Mouse (Mus musculus) left cerebral cortex, postnatal 14 days (tissue): ENCODE results near the gene Arid5a. TPM values are rescaled to one million over a fixed set of nuclear protein-coding genes. Genes with fewer than 3 reads are reported as not detected.

Experiments used
- DNase-seq, 2 experiments: peaks; one replicate each; pipeline ENCODE4 v3.0.0; 2021 to 2022; ENCODE audit warnings: low spot score in 2 of 2, mixed read lengths in 1 of 2
- intact Hi-C: fragments of 180-260 bp; cut with DNase I; formaldehyde crosslinking; loops from one replicate; pipeline ENCODE4 v1.15.1; 2025
- long read RNA-seq, 2 experiments: library from polyadenylated mRNA; stranded (forward); transcript quantifications; one replicate each; pipeline ENCODE4 v2.0.0; 2021
- total RNA-seq, 2 experiments: library from RNA; stranded (reverse); gene quantifications; 2 replicates each; pipeline ENCODE4 v1.2.3; 2021

Arid5a gene
- total RNA-seq: 10 to 100 TPM; 14.7 to 16.9 TPM
- long read RNA-seq, experiment 1, full-length matches to known transcripts: 14 of 15 reads
- long read RNA-seq, experiment 1, partial matches to known transcripts: 1 of 15 reads
- long read RNA-seq, experiment 1, other reads (novel, unspliced or antisense): 0 of 15 reads
- long read RNA-seq, experiment 2, full-length matches to known transcripts: 9 of 11 reads
- long read RNA-seq, experiment 2, partial matches to known transcripts: 0 of 11 reads
- long read RNA-seq, experiment 2, other reads (novel, unspliced or antisense): 2 of 11 reads

GRCm38 (mm10) chr1:36307495-36308280, at the start of gene Arid5a:
Gene Arid5a (plus strand): TSS chr1:36307733.
- DNase-seq: peak; percentile 88 to 92
- intact Hi-C loops: no loop called here

GRCm38 (mm10) chr1:36258631-36259030, 48.9 kb upstream of the Arid5a start:
- intact Hi-C loops: loop anchor here (10.0 kb wide), 1 partner anchor 1364 kb away; no protein-coding TSS in a partner anchor
- DNase-seq: no peak

DNA sequence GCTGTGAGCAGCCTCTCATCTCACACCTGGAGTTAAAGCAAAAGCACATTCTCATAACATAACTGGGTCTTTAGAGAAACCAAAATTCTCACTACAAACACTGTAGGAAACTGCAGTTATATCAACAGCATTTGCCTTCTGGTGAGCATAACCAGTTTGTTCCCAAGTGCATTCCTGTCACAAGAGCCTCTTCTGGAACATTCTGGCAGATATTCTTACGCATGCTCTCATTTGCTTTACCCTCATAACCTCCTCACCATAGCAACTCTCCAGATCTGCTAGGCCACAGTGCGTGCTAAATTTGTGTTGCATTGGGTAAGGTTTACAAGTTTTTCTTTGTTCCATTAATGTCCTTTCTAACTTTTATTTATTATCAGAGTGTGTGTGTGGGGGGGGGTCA, 48.3 kb upstream of the Arid5a start:
- DNase-seq: no peak
- intact Hi-C loops: loop anchor here (10.0 kb wide), 1 partner anchor 1364 kb away; no protein-coding TSS in a partner anchor

GRCm38 (mm10) chr1:36260418-36260817, 47.1 kb upstream of the Arid5a start:
- no peak for DNase-seq
- intact Hi-C loops: no loop called here

GRCm38 (mm10) chr1:36261708-36262504, 45.6 kb upstream of the Arid5a start:
- DNase-seq: peak; percentile 22 to 46
- intact Hi-C loops: no loop called here

DNA sequence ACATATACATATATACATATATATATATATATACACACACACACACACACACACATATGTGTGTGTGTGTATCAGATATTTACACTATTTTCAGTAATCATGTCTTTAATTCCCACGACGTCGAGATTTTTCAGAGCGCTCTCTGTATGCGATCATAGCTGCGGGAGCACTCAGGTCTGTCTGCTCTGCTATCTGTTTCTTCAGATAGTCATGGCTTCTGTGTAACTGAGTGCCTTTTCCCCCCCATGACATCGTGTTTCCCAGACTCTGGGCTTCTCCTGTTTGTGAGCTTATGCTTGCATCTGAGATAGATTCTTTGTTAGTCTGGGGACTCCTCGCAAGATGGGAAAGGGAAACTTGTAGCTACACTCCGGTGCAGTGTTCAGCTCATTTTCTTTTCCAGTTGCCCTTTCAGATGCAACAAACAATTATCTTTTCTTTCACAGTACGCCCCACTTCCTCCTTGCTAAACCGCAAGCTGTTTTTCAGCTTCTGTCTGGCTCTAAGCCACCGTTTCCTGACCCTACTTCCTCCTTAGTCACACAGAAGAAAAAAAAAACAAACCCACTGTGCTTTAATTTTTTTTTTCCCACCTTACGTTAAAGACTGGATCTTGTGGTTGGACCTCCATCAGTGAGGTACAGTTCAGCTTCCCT, 43.6 kb upstream of the Arid5a start:
- intact Hi-C loops: no loop called here
- peak in 1 of 2 experiments; percentile 58 for DNase-seq

GRCm38 (mm10) chr1:36266293-36266692, 41.2 kb upstream of the Arid5a start:
- DNase-seq: no peak
- intact Hi-C loops: no loop called here

GRCm38 (mm10) chr1:36267595-36267994, 39.9 kb upstream of the Arid5a start:
- intact Hi-C loops: no loop called here
- no peak for DNase-seq

DNA sequence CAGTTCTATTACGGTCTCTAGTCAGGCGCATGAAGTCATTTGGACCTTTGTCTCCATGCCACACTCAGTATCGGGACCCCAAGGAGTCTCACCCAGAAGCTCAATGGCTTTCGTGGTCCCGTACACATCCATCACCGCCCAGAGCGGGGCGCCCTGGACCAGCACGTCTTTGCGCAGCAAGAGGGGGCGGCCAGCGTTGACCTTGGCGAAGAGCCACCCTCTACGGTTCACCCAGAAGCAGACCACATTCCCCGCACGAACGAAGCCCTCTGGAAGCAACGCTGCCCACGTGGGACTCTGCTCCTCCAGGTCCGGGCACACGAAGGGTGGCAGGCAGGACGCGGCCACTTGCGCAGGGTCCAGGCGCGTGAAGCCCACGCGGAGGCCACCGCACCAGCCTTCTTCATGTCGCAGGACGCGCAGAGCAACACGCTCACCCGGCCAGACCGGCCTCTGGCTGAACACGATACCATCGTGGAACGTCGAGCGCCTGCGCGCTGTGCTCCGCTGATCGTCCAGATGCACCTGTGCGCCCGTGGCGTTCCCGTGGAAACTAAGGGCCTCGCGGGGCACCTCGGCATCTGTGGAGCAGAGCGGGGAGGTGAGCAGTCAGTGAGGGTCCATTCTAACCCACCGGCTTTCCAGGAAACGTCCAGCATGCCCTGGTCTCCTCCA, 38.3 kb upstream of the Arid5a start:
- DNase-seq: no peak
- intact Hi-C loops: no loop called here

DNA sequence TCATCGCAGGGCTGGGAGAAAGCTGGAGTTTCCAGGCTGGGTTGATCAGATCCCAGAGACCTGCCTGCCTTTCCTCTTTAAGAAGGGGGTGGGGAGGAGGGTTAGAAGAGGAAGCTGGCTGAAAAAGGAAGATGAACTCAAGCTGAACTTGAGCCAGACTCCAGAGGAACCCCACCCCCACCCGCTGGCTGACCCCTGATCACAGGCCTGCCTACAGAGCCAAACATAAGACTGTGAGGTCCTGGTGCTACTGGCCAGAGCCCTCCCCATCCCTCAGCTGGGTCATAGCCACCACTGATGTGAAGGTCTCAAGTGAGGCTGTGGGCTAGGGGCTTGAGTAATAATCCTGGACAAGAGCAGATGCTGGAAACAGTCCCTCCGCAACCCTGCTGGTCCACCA, 36.9 kb upstream of the Arid5a start:
- no peak for DNase-seq
- intact Hi-C loops: no loop called here

GRCm38 (mm10) chr1:36271516-36272230, 35.9 kb upstream of the Arid5a start:
- intact Hi-C loops: no loop called here

DNA sequence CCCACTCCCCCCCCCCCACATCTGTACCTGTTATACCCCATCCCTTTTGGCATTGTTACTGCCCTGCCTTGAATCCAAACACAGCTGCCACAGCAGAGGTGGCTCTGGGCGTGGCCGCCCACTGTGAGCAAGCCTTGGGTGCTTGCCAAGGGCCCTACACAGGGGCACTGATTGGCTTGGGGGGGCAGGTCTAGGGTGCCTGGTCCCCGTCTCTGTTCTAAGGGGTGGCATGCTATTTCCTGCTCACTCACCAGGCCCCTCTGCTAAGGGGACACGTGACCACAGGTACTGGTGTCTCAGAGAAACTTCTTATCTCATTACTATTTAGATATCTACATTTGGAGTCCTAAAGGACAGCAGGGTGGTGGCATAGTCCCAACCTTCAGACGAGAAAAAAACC, 35.0 kb upstream of the Arid5a start:
- intact Hi-C loops: no loop called here
- no peak for DNase-seq

More at GRCm38 (mm10) chr1:36271516-36272230, 35.9 kb upstream of the Arid5a start:
- no peak for DNase-seq

DNA sequence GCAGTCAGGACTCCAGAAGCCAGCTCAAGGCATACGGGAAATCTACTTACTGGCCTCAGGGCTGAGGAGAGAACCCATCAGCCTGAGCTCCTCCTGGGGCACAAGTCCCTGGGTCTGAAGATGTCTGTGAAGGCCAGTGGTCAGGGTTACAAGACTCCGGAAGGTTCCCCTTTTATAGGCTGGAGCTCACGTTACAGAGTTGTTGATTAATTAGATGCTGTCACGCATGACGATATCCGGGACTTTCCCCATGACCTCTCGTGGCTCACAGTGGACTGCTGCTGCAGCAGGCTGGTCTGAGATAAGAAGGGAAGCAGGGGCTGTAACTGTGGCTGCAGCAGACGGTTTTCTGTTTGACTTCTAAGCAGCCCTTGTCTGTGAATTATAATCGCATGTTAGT, 34.2 kb upstream of the Arid5a start:
- DNase-seq: no peak
- intact Hi-C loops: no loop called here

DNA sequence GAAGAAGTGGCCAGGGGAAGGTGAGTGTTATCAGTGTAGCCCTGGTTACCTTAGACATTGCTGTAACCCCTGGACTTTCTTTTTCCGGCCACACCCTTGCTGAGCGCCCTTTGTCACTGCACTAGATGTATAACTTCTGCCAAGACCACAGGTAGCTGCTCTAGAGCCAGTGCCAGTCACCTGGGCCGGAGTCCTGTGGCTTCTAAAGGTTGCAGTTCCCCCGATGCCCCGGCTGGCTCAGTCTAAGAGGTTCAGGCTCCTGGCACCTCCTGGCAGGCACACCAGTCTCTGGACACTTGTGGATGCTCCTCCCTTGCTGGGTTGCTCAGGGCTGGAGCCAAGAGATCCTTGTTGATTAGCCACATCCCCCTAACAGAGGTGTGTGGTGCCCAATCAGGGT, 33.1 kb upstream of the Arid5a start, which contains the start of gene Neurl3:
Gene Neurl3, minus strand, starts transcription at position 225 of the 400 bp plus-strand sequence.
- intact Hi-C loops: no loop called here
- no peak for DNase-seq

- intact Hi-C loops: loop anchor here (5.0 kb wide), 1 partner anchor 129 kb away; no protein-coding TSS in a partner anchor
- DNase-seq: no peak
These were observed 31.7 kb upstream of the Arid5a start for GRCm38 (mm10) chr1:36275635-36276389.

DNA sequence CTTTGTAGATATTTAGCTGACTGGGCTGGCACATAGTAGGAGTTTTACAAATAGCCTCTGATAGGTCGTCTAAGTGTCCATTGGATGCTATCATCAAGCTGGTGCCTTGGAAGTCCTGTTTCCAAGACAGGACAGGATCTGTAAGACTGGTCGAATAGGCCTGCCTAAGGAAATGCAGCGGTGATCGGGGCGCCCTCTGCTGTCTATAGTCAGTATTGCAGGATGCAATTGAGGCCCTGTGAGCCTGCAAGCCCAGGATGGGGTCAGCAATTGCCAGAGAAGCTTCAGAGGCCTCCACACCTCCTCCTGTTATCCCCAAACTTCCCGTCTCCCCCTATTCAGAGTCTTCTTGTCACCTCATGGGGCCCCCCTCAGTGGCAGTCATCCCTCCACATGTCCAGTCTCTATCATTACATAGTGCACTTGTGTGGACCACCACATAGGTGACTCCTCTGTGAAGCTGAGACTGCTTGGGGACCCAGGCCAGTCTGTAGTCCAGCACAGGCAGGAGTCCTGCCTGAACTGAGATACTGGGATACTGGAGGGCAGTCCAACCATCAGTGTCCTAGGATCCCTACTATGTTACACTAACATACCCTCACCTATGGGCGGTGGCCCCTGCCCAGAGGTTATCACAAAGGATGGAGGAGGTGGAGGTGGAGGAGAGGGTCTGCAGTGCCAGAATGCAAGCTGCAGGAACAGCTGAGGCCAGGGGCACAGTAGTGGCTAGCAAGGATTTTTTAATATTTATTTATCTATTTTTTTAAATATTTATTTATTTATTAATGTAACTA, 30.1 kb upstream of the Arid5a start:
- DNase-seq: peak; percentile 74 to 78
- intact Hi-C loops: loop anchor here (5.0 kb wide), 1 partner anchor 130 kb away; no protein-coding TSS in a partner anchor

DNA sequence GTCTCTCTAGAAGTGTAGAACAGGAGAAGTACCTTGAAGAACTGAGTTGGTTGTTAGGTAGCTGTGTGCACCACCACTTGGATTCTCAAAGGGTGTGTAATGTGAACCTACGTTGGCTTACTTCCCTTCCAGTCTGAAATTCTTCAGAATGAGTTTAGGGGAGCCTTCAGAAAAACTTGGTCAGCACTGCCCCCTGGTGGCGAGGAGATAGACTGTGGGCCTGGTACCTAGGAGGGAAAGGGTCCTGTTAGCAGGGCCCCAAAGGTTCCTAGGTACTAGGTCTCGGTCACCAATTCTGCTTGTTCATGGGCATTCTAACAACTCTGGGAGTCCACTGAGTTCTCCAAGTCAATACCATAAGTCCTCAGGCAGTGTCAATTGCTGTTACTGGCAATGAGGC, 28.3 kb upstream of the Arid5a start:
- DNase-seq: peak; percentile 64 to 88
- intact Hi-C loops: loop anchor here (5.0 kb wide), 1 partner anchor 132 kb away; no protein-coding TSS in a partner anchor
